Mouse (Mus musculus) limb, embryonic 14.5 days (tissue): ENCODE measurements around the gene Ercc1. TPM values are rescaled to one million over a fixed set of nuclear protein-coding genes. Genes with fewer than 3 reads are reported as not detected.

Source experiments
- ATAC-seq: fragments of 200-750 bp; cut with Nextera tagmentation; 2 replicates; pipeline ENCODE4 v1.8.0; 2017; ENCODE audit warnings: low read depth, moderate number of reproducible peaks, moderate TSS enrichment; ENCODE audit not compliant: low FRiP score
- DNase-seq: peaks from one replicate; pipeline ENCODE4 v3.0.0-alpha.2; 2015; ENCODE audit warnings: low spot score
- H3K27ac ChIP-seq: fragments of 300-500 bp; sonication (generic); replicated peaks from 2 replicates; pipeline ENCODE4 v1.5.1; 2014; ENCODE audit warnings: low read depth, mild to moderate bottlenecking, low read length, moderate library complexity, mixed read lengths
- H3K27me3 ChIP-seq: fragments of 300-500 bp; sonication (generic); 2 replicates; pipeline ENCODE4 v1.6.1; 2014; ENCODE audit warnings: low read length, mixed read lengths; ENCODE audit not compliant: control insufficient read depth, insufficient read depth
- H3K36me3 ChIP-seq: fragments of 300-500 bp; sonication (generic); 2 replicates; pipeline ENCODE4 v1.6.1; 2014; ENCODE audit warnings: mild to moderate bottlenecking, low read length, moderate library complexity, mixed read lengths; ENCODE audit not compliant: control insufficient read depth, insufficient read depth
- H3K4me1 ChIP-seq: fragments of 300-500 bp; sonication (generic); 2 replicates; pipeline ENCODE4 v1.6.1; 2014; ENCODE audit warnings: antibody characterized with exemption, low read length, mixed read lengths; ENCODE audit not compliant: control insufficient read depth, insufficient read depth
- H3K4me2 ChIP-seq: fragments of 300-500 bp; sonication (generic); replicated peaks from 2 replicates; pipeline ENCODE4 v1.6.1; 2014; ENCODE audit warnings: low read depth, mild to moderate bottlenecking, low read length, moderate library complexity; ENCODE audit not compliant: severe bottlenecking
- H3K4me3 ChIP-seq: fragments of 300-500 bp; sonication (generic); replicated peaks from 2 replicates; pipeline ENCODE4 v1.5.1; 2014; ENCODE audit warnings: low read length
- H3K9ac ChIP-seq: fragments of 300-500 bp; sonication (generic); 2 replicates; pipeline ENCODE4 v1.6.1; 2014; ENCODE audit warnings: mild to moderate bottlenecking, low read depth, low read length, moderate library complexity; ENCODE audit not compliant: severe bottlenecking
- H3K9me3 ChIP-seq: fragments of 300-500 bp; sonication (generic); 2 replicates; pipeline ENCODE4 v1.6.1; 2016; ENCODE audit warnings: low read length; ENCODE audit not compliant: control insufficient read depth
- POLR2A ChIP-seq: fragments of 200-500 bp; IDR thresholded peaks from 2 replicates; pipeline ENCODE4 v1.8.0; 2012; ENCODE audit warnings: inconsistent platforms, mild to moderate bottlenecking, moderate library complexity, borderline replicate concordance; ENCODE audit not compliant: insufficient read depth, insufficient read length; ENCODE audit errors: extremely low read depth
- WGBS: fragments of 180-500 bp; shearing (Covaris S2); extraction: QIAGEN DNeasy Blood & Tissue Kit; methylation state at CpG from one replicate; pipeline ENCODE4 v1.1.7; 2014; 5-methylcytosine and 5-hydroxymethylcytosine counted together
- polyA plus RNA-seq, 2 experiments: library from polyadenylated mRNA; depleted of rRNA in 1 of 2; stranded (reverse) in 1 of 2; unstranded in 1 of 2; fragments of >200 nt; fragmentation: Nextera tagmentation in 1 of 2; extraction: Ambion mirVana in 1 of 2; gene quantifications; 2 replicates each; pipeline versions ENCODE4 v1.2.1 to v1.2.3; 2012 to 2014

Gene Ercc1
- polyA plus RNA-seq, 2 experiments = 72.3 to 74.3 TPM

DNA sequence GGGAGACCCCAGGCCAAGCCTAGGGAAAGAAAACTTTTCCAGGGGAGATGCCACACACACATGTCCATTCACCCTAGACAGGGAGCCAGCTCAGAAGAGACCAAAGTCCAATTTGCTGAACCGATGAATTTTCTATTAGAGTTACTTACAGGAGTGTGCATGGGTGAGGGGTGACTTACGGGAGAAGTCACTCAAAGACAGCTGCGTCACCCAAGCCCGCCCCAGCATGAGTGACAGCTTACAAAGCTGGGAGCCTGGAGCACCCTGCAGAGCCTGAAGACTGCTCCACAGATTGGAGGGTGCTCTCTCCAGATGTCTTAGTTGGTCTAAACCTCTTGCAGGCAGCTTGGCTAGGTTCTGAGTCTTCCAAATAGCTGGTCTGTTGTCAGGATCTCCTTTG lies 32.6 kb upstream of the Ercc1 start:
- H3K27ac ChIP-seq = no peak overlapping the region
- H3K4me2 ChIP-seq = no peak overlapping the region
- H3K9me3 ChIP-seq = no peaks in the 10 kb centered on the region
- no peak overlapping the region for H3K9ac ChIP-seq
- ATAC-seq = no peak
- 46% methylated on average over 4 of the region's 4 CpGs for WGBS
- H3K4me1 ChIP-seq = peaks cover 14% of the 10 kb centered on the region
- DNase-seq = no peak
- peaks cover 5% of the 10 kb centered on the region for H3K27me3 ChIP-seq
- no peaks in the 10 kb centered on the region for H3K36me3 ChIP-seq
- no peak overlapping the region for H3K4me3 ChIP-seq
- TF ChIP-seq POLR2A = no peak

- Histone ChIP-seq H3K27ac (no peak overlapping the region), H3K4me2 (no peak overlapping the region), H3K27me3 (no peaks in the 10 kb centered on the region), H3K4me3 (no peak overlapping the region), H3K9ac (no peak overlapping the region), H3K9me3 (no peaks in the 10 kb centered on the region), H3K36me3 (no peaks in the 10 kb centered on the region), H3K4me1 (peaks cover 6% of the 10 kb centered on the region; the same call in 1 of the 2 replicates)
- no peak for DNase-seq
- no peak for TF ChIP-seq POLR2A
- WGBS = 43% methylated on average over 5 of the region's 5 CpGs
- ATAC-seq = no peak
Measured at GRCm38 (mm10) chr7:19314033-19314432, 30.5 kb upstream of the Ercc1 start.

- 65% methylated on average over 14 of the region's 14 CpGs for WGBS
- Histone ChIP-seq H3K9ac (no peak overlapping the region), H3K4me1 (peaks cover 9% of the 10 kb centered on the region; the same call in 1 of the 2 replicates), H3K9me3 (no peaks in the 10 kb centered on the region), H3K4me3 (no peak overlapping the region), H3K27ac (no peak overlapping the region), H3K4me2 (no peak overlapping the region), H3K36me3 (no peaks in the 10 kb centered on the region), H3K27me3 (no peaks in the 10 kb centered on the region)
- DNase-seq (no peak), ATAC-seq (no peak)
- TF ChIP-seq POLR2A = no peak
Measured at GRCm38 (mm10) chr7:19316451-19317161, 28.0 kb upstream of the Ercc1 start.

- no peak for DNase-seq
- Histone ChIP-seq H3K4me3 (no peak overlapping the region), H3K27me3 (no peaks in the 10 kb centered on the region), H3K9me3 (no peaks in the 10 kb centered on the region), H3K4me1 (peaks cover 9% of the 10 kb centered on the region; the same call in 1 of the 2 replicates), H3K9ac (no peak overlapping the region), H3K27ac (no peak overlapping the region), H3K4me2 (no peak overlapping the region), H3K36me3 (no peaks in the 10 kb centered on the region)
- 68% methylated on average over 2 of the region's 2 CpGs for WGBS
- ATAC-seq = no peak
- no peak for TF ChIP-seq POLR2A
Measured at GRCm38 (mm10) chr7:19318201-19318600, 26.4 kb upstream of the Ercc1 start.

GRCm38 (mm10) chr7:19318676-19319075 lies 25.9 kb upstream of the Ercc1 start:
- H3K27me3 ChIP-seq = no peaks in the 10 kb centered on the region
- peaks cover 9% of the 10 kb centered on the region; the same call in 1 of the 2 replicates for H3K4me1 ChIP-seq
- WGBS = 72% methylated on average over 7 of the region's 7 CpGs
- H3K27ac ChIP-seq = no peak overlapping the region
- no peak overlapping the region for H3K4me2 ChIP-seq
- no peaks in the 10 kb centered on the region for H3K36me3 ChIP-seq
- DNase-seq = no peak
- H3K4me3 ChIP-seq = no peak overlapping the region
- ATAC-seq = no peak
- no peak overlapping the region for H3K9ac ChIP-seq
- no peaks in the 10 kb centered on the region for H3K9me3 ChIP-seq
- TF ChIP-seq POLR2A = no peak

- Histone ChIP-seq H3K36me3 (no peaks in the 10 kb centered on the region), H3K27ac (peak overlapping the region; percentile 52), H3K9ac (peak overlapping the region; percentile 55), H3K9me3 (no peaks in the 10 kb centered on the region), H3K27me3 (no peaks in the 10 kb centered on the region), H3K4me1 (peaks cover 9% of the 10 kb centered on the region; the same call in 1 of the 2 replicates), H3K4me2 (peak overlapping the region; percentile 89), H3K4me3 (peak overlapping the region; percentile 42)
- no peak for TF ChIP-seq POLR2A
- peak; percentile 51 for ATAC-seq
- WGBS = 21% methylated on average over 9 of the region's 9 CpGs
- DNase-seq = no peak
Measured at GRCm38 (mm10) chr7:19319458-19319857, 25.1 kb upstream of the Ercc1 start.
